Comparison of ENCODE assay signal across 20 mouse cellular contexts in the genomic region with DNA sequence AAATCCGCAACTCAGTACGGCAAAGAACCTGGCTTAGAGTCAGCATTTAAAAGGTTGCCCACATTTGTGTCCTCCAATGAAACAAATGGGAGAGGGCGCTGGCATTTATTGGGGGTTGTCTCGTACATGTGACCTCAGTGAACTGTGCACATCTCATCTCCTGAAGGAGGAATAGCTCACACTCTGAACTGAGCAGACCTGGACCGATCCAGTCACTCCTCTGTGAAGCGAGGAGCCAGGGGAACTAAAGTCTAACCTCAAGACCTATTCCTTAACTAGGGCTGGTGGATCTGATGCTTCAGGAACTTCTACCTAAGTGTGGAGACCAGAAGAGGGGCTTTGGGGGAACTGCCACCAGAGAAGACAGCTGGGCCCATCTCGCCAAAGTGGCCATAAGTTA.
"Had no signal": no experiment of that assay in that cellular context is flagged by ENCODE, and none has a peak within 500 bp of the region (broad histone marks: within the 10 kb centered on the region; RNA-seq: fewer than 3 reads in every experiment).

No protein-coding gene starts in this region.

- H3K27me3 ChIP-seq: intestine, embryonic 15.5 days; liver, embryonic 12.5 days; liver, embryonic 15.5 days; lung, embryonic 15.5 days; neural tube, embryonic 12.5 days; neural tube, embryonic 15.5 days had no signal

- H3K9ac ChIP-seq: intestine, embryonic 15.5 days; limb, embryonic 13.5 days; liver, embryonic 12.5 days; liver, embryonic 15.5 days; lung, embryonic 15.5 days; neural tube, embryonic 12.5 days; neural tube, embryonic 15.5 days had no signal

- H3K36me3 ChIP-seq: intestine, embryonic 15.5 days; limb, embryonic 10.5 days; limb, embryonic 13.5 days; liver, embryonic 12.5 days; liver, embryonic 15.5 days; lung, embryonic 15.5 days; neural tube, embryonic 12.5 days; neural tube, embryonic 15.5 days had no signal

- H3K27ac ChIP-seq: intestine, embryonic 15.5 days; kidney, postnatal 0 days; layer of hippocampus, adult 2 months; limb, embryonic 10.5 days; limb, embryonic 13.5 days; liver, embryonic 12.5 days; liver, embryonic 15.5 days; lung, embryonic 15.5 days; neural tube, embryonic 12.5 days; neural tube, embryonic 15.5 days had no signal

- H3K4me1 ChIP-seq: intestine, embryonic 15.5 days; liver, embryonic 12.5 days; liver, embryonic 15.5 days had no signal

- DNase-seq: kidney, adult 18-20 months; kidney, adult 9 months; kidney, postnatal 25 days; layer of hippocampus, adult 9-11 months; liver; lung, adult 18-20 months; lung, postnatal 10 days; lung, postnatal 36 days; thymus, adult 18-20 months; thymus, postnatal 36 days had no signal

- H3K9me3 ChIP-seq: intestine, embryonic 15.5 days; limb, embryonic 10.5 days; limb, embryonic 13.5 days; liver, embryonic 12.5 days; liver, embryonic 15.5 days; lung, embryonic 15.5 days; neural tube, embryonic 12.5 days; neural tube, embryonic 15.5 days had no signal

- H3K4me2 ChIP-seq: intestine, embryonic 15.5 days; limb, embryonic 13.5 days; liver, embryonic 12.5 days; liver, embryonic 15.5 days; lung, embryonic 15.5 days; neural tube, embryonic 12.5 days; neural tube, embryonic 15.5 days had no signal

- ATAC-seq: intestine, embryonic 15.5 days; liver, embryonic 12.5 days had no signal

- H3K4me3 ChIP-seq: intestine, embryonic 15.5 days; layer of hippocampus, adult 2 months; limb, embryonic 10.5 days; limb, embryonic 13.5 days; liver, embryonic 12.5 days; liver, embryonic 15.5 days; lung, embryonic 15.5 days; neural tube, embryonic 12.5 days; neural tube, embryonic 15.5 days had no signal
